Mouse (Mus musculus): ENCODE results near the gene Senp1. TPM values are rescaled to one million over a fixed set of nuclear protein-coding genes. Genes with fewer than 3 reads are reported as not detected.

Gene Senp1
- polyA plus RNA-seq, 1 experiment from 2014 or later = 17.9 TPM

DNA sequence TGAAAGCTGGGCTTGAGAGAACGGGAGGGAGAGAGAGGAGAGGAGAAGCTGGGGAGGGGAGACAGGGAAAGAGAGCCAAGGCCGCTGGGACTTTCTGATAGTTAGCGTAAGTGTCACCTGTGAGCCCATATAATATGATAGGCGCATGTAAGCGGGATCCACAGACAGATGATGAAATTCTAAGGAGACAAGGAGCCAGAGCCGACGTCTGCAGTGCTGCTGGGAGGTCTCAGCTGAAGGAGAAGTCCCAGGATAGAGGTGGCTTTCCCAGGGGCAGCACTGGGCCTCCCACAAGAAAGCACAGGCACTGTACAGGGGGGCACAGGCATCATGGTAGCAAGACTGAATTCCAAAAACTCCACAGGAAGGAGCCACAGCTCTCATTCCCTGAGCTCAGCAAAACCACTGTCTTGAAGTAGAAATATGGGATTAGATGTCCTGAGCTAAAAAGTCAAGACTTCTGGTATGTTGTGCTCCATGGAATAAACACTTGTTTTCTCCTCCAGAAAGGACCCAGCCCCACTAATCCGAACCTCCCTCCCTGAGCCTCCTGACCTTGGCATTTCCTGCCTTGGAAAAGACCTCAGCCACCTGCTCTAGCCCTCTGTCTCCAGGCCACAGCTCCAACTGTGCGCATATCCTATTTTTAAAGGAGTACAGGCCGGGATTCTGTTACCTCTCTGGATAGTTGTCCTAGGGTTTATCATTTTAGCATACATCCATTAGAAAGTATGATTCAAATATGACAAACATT lies 20.7 kb upstream of the Senp1 start:
- Histone ChIP-seq H3K36me3 (ENCODE audit: control insufficient read depth, insufficient read depth) (peaks cover 35% of the 10 kb centered on the region), H3K27ac (ENCODE audit: low read length) (peak overlapping the region; percentile 80)

GRCm38 (mm10) chr15:98111791-98112190 lies 18.2 kb upstream of the Senp1 start:
- Histone ChIP-seq H3K4me2 (ENCODE audit: low read depth, low read length) (peak overlapping the region; percentile 11; the same call in 1 of the 2 replicates), H3K9ac (ENCODE audit: low read length) (peak overlapping the region; percentile 57; the same call in 1 of the 2 replicates), H3K4me3 (ENCODE audit: low read length) (no peak overlapping the region), H3K27ac (ENCODE audit: low read length) (peak overlapping the region; percentile 51), H3K9me3 (replicated peaks; ENCODE audit: control insufficient read depth, low read length) (no peaks in the 10 kb centered on the region), H3K4me1 (ENCODE audit: control insufficient read depth, insufficient read depth, low read length) (peaks cover 52% of the 10 kb centered on the region), H3K36me3 (ENCODE audit: control insufficient read depth, insufficient read depth) (peaks cover 15% of the 10 kb centered on the region), H3K27me3 (ENCODE audit: control insufficient read depth, insufficient read depth, low read length) (0 out of 2 replicates have a peak, but pooled peaks cover 2% of the 10 kb centered on the region)
- WGBS = 55% methylated on average over 5 of the region's 5 CpGs
- ATAC-seq (replicated peaks; ENCODE audit: extremely low read depth, insufficient read depth, low FRiP score) = 0 out of 2 replicates have a peak, but pooled peaks have one; percentile 15

More for the DNA sequence above, 20.7 kb upstream of the Senp1 start:
- ATAC-seq (replicated peaks; ENCODE audit: extremely low read depth, insufficient read depth, low FRiP score) = no peak
- WGBS = 80% methylated on average over 10 of the region's 10 CpGs
- H3K9me3 ChIP-seq (replicated peaks; ENCODE audit: control insufficient read depth, low read length) = no peaks in the 10 kb centered on the region
- H3K27me3 ChIP-seq (ENCODE audit: control insufficient read depth, insufficient read depth, low read length) = no peaks in the 10 kb centered on the region
- H3K4me3 ChIP-seq (ENCODE audit: low read length) = no peak overlapping the region
- H3K9ac ChIP-seq (ENCODE audit: low read length) = 0 out of 2 replicates have a peak overlapping the region, but pooled peaks have one; percentile 1
- peaks cover 47% of the 10 kb centered on the region for H3K4me1 ChIP-seq (ENCODE audit: control insufficient read depth, insufficient read depth, low read length)
- no peak overlapping the region for H3K4me2 ChIP-seq (ENCODE audit: low read depth, low read length)

DNA sequence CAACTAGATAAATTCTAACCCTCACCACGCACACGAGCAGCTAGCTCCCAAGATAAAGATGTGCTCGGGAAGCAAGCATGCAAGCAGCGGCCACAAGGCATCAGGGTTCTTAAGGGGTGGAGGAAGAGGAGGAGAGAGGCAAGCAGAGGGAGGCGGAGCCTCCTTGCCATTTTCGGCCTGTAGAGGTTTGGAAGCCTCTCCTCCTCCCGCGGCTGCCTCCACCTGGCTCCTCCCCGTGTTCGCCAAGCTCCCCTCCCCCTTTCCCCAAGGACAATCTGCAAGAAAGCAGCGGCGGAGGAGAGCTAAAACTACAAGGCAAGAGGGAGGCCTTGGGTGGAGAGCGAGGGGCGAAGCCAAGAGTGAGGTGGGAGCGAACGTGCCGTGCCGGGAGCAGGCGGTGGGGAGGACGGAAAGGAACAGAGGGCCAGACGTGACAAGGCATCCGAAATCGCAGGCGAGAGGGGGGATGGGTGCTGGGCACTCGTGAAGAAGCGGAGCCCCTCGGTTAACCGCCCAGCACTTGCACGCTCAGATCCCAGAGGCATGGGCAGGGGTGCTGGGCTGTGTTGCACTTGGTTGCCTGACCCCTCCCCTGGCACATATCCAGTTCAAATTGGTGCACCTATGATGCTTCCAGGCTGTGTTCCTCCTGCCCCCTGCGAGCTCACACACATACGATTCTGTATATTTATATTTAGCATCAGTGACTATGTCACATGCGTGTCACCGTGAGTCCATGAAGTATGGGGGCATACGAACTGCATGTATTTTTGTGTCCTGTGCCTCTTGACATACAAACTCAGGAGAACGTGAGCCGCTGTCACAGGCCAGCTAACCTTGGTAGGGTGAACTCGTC lies 15.0 kb upstream of the Senp1 start:
- peaks cover 32% of the 10 kb centered on the region for H3K4me1 ChIP-seq (ENCODE audit: control insufficient read depth, insufficient read depth, low read length)
- peak overlapping the region; percentile 91 for H3K9ac ChIP-seq (ENCODE audit: low read length)
- H3K9me3 ChIP-seq (replicated peaks; ENCODE audit: control insufficient read depth, low read length) = no peaks in the 10 kb centered on the region
- H3K27me3 ChIP-seq (ENCODE audit: control insufficient read depth, insufficient read depth, low read length) = 0 out of 2 replicates have a peak, but pooled peaks cover 2% of the 10 kb centered on the region
- H3K36me3 ChIP-seq (ENCODE audit: control insufficient read depth, insufficient read depth) = peaks cover 11% of the 10 kb centered on the region
- WGBS = 1% methylated on average over 37 of the region's 37 CpGs
- ATAC-seq (replicated peaks; ENCODE audit: extremely low read depth, insufficient read depth, low FRiP score) = peak; percentile 90
- peak overlapping the region; percentile 94 for H3K27ac ChIP-seq (ENCODE audit: low read length)
- peak overlapping the region; percentile 85 for H3K4me3 ChIP-seq (ENCODE audit: low read length)
- H3K4me2 ChIP-seq (ENCODE audit: low read depth, low read length) = peak overlapping the region; percentile 67

DNA sequence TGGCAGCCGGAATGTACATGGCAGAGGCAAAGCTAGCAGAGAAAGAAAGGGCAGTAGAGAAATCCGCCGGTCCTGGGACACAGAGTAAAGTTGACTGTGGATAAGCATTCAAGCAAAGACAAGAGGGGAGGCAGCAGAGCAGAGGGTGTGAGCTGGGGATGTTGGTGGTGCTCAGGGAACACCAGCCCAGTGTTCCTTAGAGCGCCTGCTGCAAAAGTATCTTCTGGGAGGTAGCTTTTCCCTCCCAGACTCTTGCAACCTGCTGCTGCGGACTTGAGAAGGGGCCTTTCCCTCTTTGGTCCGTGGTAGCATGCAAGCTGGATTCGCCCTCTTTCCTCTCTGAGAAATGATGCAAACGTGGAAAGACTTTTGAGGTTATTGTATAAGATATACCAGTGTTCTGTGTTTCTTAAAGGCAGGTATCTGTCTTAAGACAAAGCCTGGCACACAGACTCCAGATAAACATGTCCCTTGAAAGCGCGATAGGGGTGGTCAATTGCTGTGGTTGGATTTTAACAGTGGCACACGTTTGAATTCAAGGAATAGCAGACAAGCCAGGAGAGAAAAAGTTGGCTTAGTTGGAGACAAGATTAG lies 14.3 kb upstream of the Senp1 start:
- Histone ChIP-seq H3K27me3 (ENCODE audit: control insufficient read depth, insufficient read depth, low read length) (0 out of 2 replicates have a peak, but pooled peaks cover 2% of the 10 kb centered on the region), H3K9ac (ENCODE audit: low read length) (peak overlapping the region; percentile 91), H3K4me1 (ENCODE audit: control insufficient read depth, insufficient read depth, low read length) (peaks cover 32% of the 10 kb centered on the region), H3K4me3 (ENCODE audit: low read length) (peak overlapping the region; percentile 85), H3K36me3 (ENCODE audit: control insufficient read depth, insufficient read depth) (peaks cover 9% of the 10 kb centered on the region), H3K27ac (ENCODE audit: low read length) (peak overlapping the region; percentile 94), H3K4me2 (ENCODE audit: low read depth, low read length) (peak overlapping the region; percentile 67), H3K9me3 (replicated peaks; ENCODE audit: control insufficient read depth, low read length) (no peaks in the 10 kb centered on the region)
- 32% methylated on average over 11 of the region's 11 CpGs for WGBS
- no peak; the same call in 1 of the 2 replicates for ATAC-seq (replicated peaks; ENCODE audit: extremely low read depth, insufficient read depth, low FRiP score)

- H3K4me2 ChIP-seq (ENCODE audit: low read depth, low read length) = no peak overlapping the region
- ATAC-seq (replicated peaks; ENCODE audit: extremely low read depth, insufficient read depth, low FRiP score) = no peak
- H3K9me3 ChIP-seq (replicated peaks; ENCODE audit: control insufficient read depth, low read length) = 0 out of 2 replicates have a peak, but pooled peaks cover under 1% of the 10 kb centered on the region
- WGBS = 75% methylated on average over 6 of the region's 6 CpGs
- H3K9ac ChIP-seq (ENCODE audit: low read length) = no peak overlapping the region
- peaks cover 4% of the 10 kb centered on the region for H3K36me3 ChIP-seq (ENCODE audit: control insufficient read depth, insufficient read depth)
- H3K27ac ChIP-seq (ENCODE audit: low read length) = no peak overlapping the region
- H3K27me3 ChIP-seq (ENCODE audit: control insufficient read depth, insufficient read depth, low read length) = 0 out of 2 replicates have a peak, but pooled peaks cover 2% of the 10 kb centered on the region
- H3K4me1 ChIP-seq (ENCODE audit: control insufficient read depth, insufficient read depth, low read length) = peaks cover 32% of the 10 kb centered on the region
- no peak overlapping the region for H3K4me3 ChIP-seq (ENCODE audit: low read length)
These were observed 13.7 kb upstream of the Senp1 start for GRCm38 (mm10) chr15:98107230-98107629.

DNA sequence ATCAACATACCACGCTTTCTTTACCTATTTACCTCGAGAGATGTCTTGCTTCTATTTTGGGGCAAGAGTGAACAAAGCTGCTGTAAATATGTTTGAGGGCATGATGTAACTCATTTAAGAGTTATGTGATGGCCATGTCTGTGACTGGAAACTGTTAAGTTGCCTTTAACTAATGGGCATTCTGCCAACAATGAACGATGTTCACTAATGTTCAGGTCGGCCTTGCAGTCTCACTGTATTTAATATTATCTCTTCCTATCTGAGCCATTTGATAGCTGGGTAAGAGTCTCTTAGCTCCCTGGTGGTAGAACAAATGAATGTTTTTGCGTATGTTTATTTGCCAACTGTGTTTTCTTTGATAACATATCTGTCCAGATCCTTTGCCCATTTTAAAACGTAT lies 13.0 kb upstream of the Senp1 start:
- Histone ChIP-seq H3K27ac (ENCODE audit: low read length) (no peak overlapping the region), H3K4me3 (ENCODE audit: low read length) (no peak overlapping the region), H3K4me1 (ENCODE audit: control insufficient read depth, insufficient read depth, low read length) (peaks cover 26% of the 10 kb centered on the region), H3K9ac (ENCODE audit: low read length) (no peak overlapping the region), H3K27me3 (ENCODE audit: control insufficient read depth, insufficient read depth, low read length) (0 out of 2 replicates have a peak, but pooled peaks cover 2% of the 10 kb centered on the region), H3K9me3 (replicated peaks; ENCODE audit: control insufficient read depth, low read length) (0 out of 2 replicates have a peak, but pooled peaks cover 2% of the 10 kb centered on the region), H3K4me2 (ENCODE audit: low read depth, low read length) (no peak overlapping the region), H3K36me3 (ENCODE audit: control insufficient read depth, insufficient read depth) (no peaks in the 10 kb centered on the region)
- ATAC-seq (replicated peaks; ENCODE audit: extremely low read depth, insufficient read depth, low FRiP score) = no peak
- 47% methylated on average over 6 of the region's 6 CpGs for WGBS

DNA sequence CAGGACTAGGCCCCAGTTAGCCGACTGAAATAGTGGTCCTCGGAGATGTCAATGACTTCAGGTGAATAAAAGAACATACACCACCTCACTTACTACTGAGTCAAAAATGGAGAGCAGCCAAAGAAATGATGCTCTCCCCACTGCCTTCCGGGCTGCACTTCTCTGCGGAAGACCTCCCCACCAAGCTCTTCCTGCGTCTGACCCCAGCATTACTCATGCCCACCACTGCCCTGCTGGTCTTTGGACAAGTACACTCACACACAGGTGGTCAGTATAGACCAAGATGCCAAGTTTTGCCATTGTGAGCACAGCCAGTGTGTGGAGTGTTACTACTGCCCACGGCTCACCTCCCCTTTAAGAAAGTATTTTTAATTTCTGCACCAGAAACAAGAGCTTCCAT lies 8.9 kb upstream of the Senp1 start:
- Histone ChIP-seq H3K4me3 (ENCODE audit: low read length) (no peak overlapping the region), H3K36me3 (ENCODE audit: control insufficient read depth, insufficient read depth) (no peaks in the 10 kb centered on the region), H3K27ac (ENCODE audit: low read length) (no peak overlapping the region), H3K9ac (ENCODE audit: low read length) (no peak overlapping the region), H3K4me2 (ENCODE audit: low read depth, low read length) (no peak overlapping the region), H3K4me1 (ENCODE audit: control insufficient read depth, insufficient read depth, low read length) (no peaks in the 10 kb centered on the region), H3K27me3 (ENCODE audit: control insufficient read depth, insufficient read depth, low read length) (0 out of 2 replicates have a peak, but pooled peaks cover 2% of the 10 kb centered on the region), H3K9me3 (replicated peaks; ENCODE audit: control insufficient read depth, low read length) (0 out of 2 replicates have a peak, but pooled peaks cover 2% of the 10 kb centered on the region)
- 87% methylated on average over 6 of the region's 6 CpGs for WGBS
- no peak for ATAC-seq (replicated peaks; ENCODE audit: extremely low read depth, insufficient read depth, low FRiP score)

GRCm38 (mm10) chr15:98098519-98098918 lies 5.0 kb upstream of the Senp1 start:
- no peaks in the 10 kb centered on the region for H3K36me3 ChIP-seq (ENCODE audit: control insufficient read depth, insufficient read depth)
- peaks cover 4% of the 10 kb centered on the region; the same call in 1 of the 2 replicates for H3K4me1 ChIP-seq (ENCODE audit: control insufficient read depth, insufficient read depth, low read length)
- WGBS = 82% methylated on average over 9 of the region's 9 CpGs
- H3K27ac ChIP-seq (ENCODE audit: low read length) = no peak overlapping the region
- H3K4me2 ChIP-seq (ENCODE audit: low read depth, low read length) = no peak overlapping the region
- no peaks in the 10 kb centered on the region for H3K27me3 ChIP-seq (ENCODE audit: control insufficient read depth, insufficient read depth, low read length)
- no peak for ATAC-seq (replicated peaks; ENCODE audit: extremely low read depth, insufficient read depth, low FRiP score)
- H3K9ac ChIP-seq (ENCODE audit: low read length) = no peak overlapping the region
- 0 out of 2 replicates have a peak, but pooled peaks cover 2% of the 10 kb centered on the region for H3K9me3 ChIP-seq (replicated peaks; ENCODE audit: control insufficient read depth, low read length)
- no peak overlapping the region for H3K4me3 ChIP-seq (ENCODE audit: low read length)
